Mouse (Mus musculus) heart, postnatal 0 days (tissue): ENCODE results near the gene Armh3. TPM values are rescaled to one million over a fixed set of nuclear protein-coding genes. Genes with fewer than 3 reads are reported as not detected.

Experiments used
- ATAC-seq: fragments of 200-750 bp; cut with Nextera tagmentation; 2 replicates; pipeline ENCODE4 v1.8.0; 2017; ENCODE audit warnings: low read depth, moderate number of reproducible peaks, moderate library complexity; ENCODE audit not compliant: insufficient read depth
- DNase-seq: peaks from one replicate; pipeline ENCODE4 v3.0.0-alpha.2; 2016; ENCODE audit warnings: low spot score
- H3K27ac ChIP-seq: fragments of 300-500 bp; sonication (generic); 2 replicates; pipeline ENCODE4 v1.5.1; 2014; ENCODE audit warnings: low read depth, mild to moderate bottlenecking
- H3K27me3 ChIP-seq: fragments of 300-500 bp; sonication (generic); 2 replicates; pipeline ENCODE4 v1.6.1; 2014; ENCODE audit warnings: low read length, mixed read lengths; ENCODE audit not compliant: control insufficient read depth, insufficient read depth
- H3K36me3 ChIP-seq: fragments of 300-500 bp; sonication (generic); replicated peaks from 2 replicates; pipeline ENCODE4 v1.6.1; 2014; ENCODE audit warnings: low read length, mixed read lengths; ENCODE audit not compliant: control insufficient read depth, insufficient read depth
- H3K4me1 ChIP-seq: fragments of 300-500 bp; sonication (generic); 2 replicates; pipeline ENCODE4 v1.6.1; 2014; ENCODE audit warnings: antibody characterized with exemption; ENCODE audit not compliant: control insufficient read depth, insufficient read depth
- H3K4me2 ChIP-seq: fragments of 300-500 bp; sonication (generic); 2 replicates; pipeline ENCODE4 v1.6.1; 2014; ENCODE audit warnings: low read depth, mild to moderate bottlenecking, low read length, moderate library complexity
- H3K4me3 ChIP-seq: fragments of 300-500 bp; sonication (generic); 2 replicates; pipeline ENCODE4 v1.5.1; 2014; ENCODE audit warnings: low read depth, low read length
- H3K9ac ChIP-seq: fragments of 300-500 bp; sonication (generic); replicated peaks from 2 replicates; pipeline ENCODE4 v1.6.1; 2014; ENCODE audit warnings: low read depth, low read length, mixed read lengths
- H3K9me3 ChIP-seq: fragments of 300-500 bp; sonication (generic); replicated peaks from 2 replicates; pipeline ENCODE4 v1.6.1; 2016; ENCODE audit warnings: low read length; ENCODE audit not compliant: control insufficient read depth
- CTCF ChIP-seq: IDR thresholded peaks from 2 replicates; pipeline ENCODE4 v1.5.1; 2016; ENCODE audit warnings: antibody characterized with exemption, control low read depth, low read depth
- EP300 ChIP-seq: IDR thresholded peaks from 2 replicates; pipeline ENCODE4 v1.6.1; 2016; ENCODE audit warnings: antibody characterized with exemption, low read depth
- WGBS: fragments of 180-500 bp; shearing (Covaris S2); extraction: QIAGEN DNeasy Blood & Tissue Kit; methylation state at CpG from one replicate; pipeline ENCODE4 v1.1.7; 2014; 5-methylcytosine and 5-hydroxymethylcytosine counted together
- polyA plus RNA-seq: library from polyadenylated mRNA; unstranded; fragments of >200 nt; fragmentation: Nextera tagmentation; extraction: Ambion mirVana; gene quantifications from 2 replicates; pipeline ENCODE4 v1.2.1, GENCODE M21; 2015
- total RNA-seq: library from RNA; depleted of rRNA; stranded (reverse); fragments of >200 nt; gene quantifications from 2 replicates; pipeline ENCODE4 v1.2.3, GENCODE M21; 2014; ENCODE audit warnings: low replicate concordance

Gene Armh3
- total and polyA plus RNA-seq, 2 experiments from 2014 or later = 11.1 to 11.4 TPM

DNA sequence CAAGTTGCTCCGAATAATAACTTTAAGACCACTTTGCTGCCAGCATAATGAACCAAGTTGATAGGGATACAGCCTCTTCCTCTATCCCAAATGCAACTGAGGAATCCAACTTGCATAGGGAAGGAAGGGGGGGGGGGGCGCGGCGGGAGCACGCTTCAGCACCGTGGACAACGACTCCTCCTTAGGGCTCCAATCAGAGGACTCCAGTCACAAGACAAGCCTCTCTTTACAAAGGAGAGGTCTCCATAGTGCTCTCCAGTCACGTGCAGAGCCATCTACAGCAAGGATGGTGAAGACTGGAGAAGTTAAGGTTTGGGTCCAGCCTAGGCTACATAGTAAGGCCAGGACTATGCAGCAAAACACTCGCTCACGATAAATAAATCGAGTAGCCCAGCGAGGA is 184.5 kb downstream of the Armh3 start:
- Histone ChIP-seq H3K4me3 (no peak overlapping the region), H3K4me1 (peaks cover 15% of the 10 kb centered on the region), H3K27ac (no peak overlapping the region), H3K9me3 (no peaks in the 10 kb centered on the region), H3K27me3 (no peaks in the 10 kb centered on the region), H3K36me3 (0 out of 2 replicates have a peak, but pooled peaks cover 6% of the 10 kb centered on the region), H3K9ac (no peak overlapping the region), H3K4me2 (peak overlapping the region; percentile 79; the same call in 1 of the 2 replicates)
- WGBS = 15% methylated on average over 9 of the region's 12 CpGs
- peak; percentile 60 for ATAC-seq
- peak; percentile 54 for DNase-seq
- TF ChIP-seq EP300 = no peak
- TF ChIP-seq CTCF = no peak

DNA sequence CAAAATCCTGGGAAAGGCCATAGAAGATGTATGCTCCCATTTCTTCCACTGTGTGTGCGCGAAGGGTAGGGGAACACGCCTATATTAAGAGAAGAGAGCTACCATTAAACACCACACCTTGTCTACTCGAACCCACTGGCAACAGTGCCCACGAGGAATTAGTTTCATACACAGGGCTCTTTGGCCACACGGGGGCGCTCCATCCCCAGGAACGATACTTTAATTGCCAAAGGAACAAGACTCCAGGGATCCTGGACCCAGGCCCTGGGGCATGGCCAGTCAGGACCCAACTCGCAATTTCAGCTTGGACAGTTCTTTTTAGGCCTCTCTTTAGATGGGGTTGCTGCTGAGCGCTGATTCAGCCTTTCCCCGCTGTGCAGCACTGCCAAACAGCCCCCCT is 185.0 kb downstream of the Armh3 start:
- no peaks in the 10 kb centered on the region for H3K9me3 ChIP-seq

DNA sequence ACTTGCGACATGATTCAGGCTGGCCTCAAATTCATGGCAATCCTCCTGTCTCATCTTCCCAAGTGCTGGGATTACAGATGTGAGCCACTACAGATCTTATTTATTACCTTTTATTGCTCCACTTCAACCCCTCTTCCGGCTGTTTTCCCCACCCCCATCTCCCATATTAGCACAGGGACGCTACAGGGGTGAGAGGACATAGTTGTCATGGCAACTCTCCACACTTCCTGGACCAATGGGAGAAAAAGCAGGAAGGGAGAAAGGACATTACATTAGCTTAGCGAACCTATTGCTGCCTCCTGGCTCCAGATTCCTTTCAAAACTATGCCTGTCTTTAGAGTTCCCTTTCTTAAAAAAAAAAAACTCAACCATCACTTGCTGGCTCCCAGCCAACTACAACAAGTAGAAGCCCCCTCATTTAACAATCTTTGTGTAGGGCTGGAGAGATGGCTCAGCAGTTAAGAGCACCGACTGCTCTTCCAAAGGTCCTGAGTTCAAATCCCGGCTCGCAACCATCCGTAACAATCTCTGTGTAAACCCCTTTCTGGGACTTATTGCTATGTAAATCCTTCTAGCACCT is 185.5 kb downstream of the Armh3 start:
- WGBS = 20% methylated on average over 8 of the region's 8 CpGs
- ATAC-seq (no peak), DNase-seq (no peak)
- Histone ChIP-seq H3K27ac (no peak overlapping the region), H3K4me2 (peak overlapping the region; percentile 49), H3K36me3 (no peaks in the 10 kb centered on the region), H3K27me3 (no peaks in the 10 kb centered on the region), H3K4me1 (peaks cover 15% of the 10 kb centered on the region), H3K9me3 (no peaks in the 10 kb centered on the region), H3K9ac (no peak overlapping the region), H3K4me3 (no peak overlapping the region; the same call in 1 of the 2 replicates)
- TF ChIP-seq EP300 (no peak), CTCF (no peak)

More for the DNA sequence above, 185.0 kb downstream of the Armh3 start:
- Histone ChIP-seq H3K9ac (no peak overlapping the region), H3K4me1 (peaks cover 15% of the 10 kb centered on the region), H3K27me3 (no peaks in the 10 kb centered on the region), H3K36me3 (0 out of 2 replicates have a peak, but pooled peaks cover 3% of the 10 kb centered on the region), H3K4me2 (no peak overlapping the region), H3K4me3 (no peak overlapping the region), H3K27ac (no peak overlapping the region)
- peak; percentile 51 for ATAC-seq
- TF ChIP-seq CTCF (peak; percentile 81), EP300 (no peak)
- DNase-seq = peak; percentile 36
- 5% methylated on average over 11 of the region's 11 CpGs for WGBS

GRCm38 (mm10) chr19:45812115-45812514 is 186.2 kb downstream of the Armh3 start:
- no peak for ATAC-seq

GRCm38 (mm10) chr19:45811028-45811674 is 187.1 kb downstream of the Armh3 start:
- H3K27ac ChIP-seq = no peak overlapping the region
- no peak for ATAC-seq
- H3K4me1 ChIP-seq = peaks cover 13% of the 10 kb centered on the region
- no peaks in the 10 kb centered on the region for H3K36me3 ChIP-seq
- H3K4me3 ChIP-seq = no peak overlapping the region
- DNase-seq = no peak
- TF ChIP-seq CTCF = no peak
- no peak for TF ChIP-seq EP300
- H3K27me3 ChIP-seq = no peaks in the 10 kb centered on the region
- no peaks in the 10 kb centered on the region for H3K9me3 ChIP-seq
- 59% methylated on average over 12 of the region's 12 CpGs for WGBS
- H3K9ac ChIP-seq = no peak overlapping the region
- no peak overlapping the region for H3K4me2 ChIP-seq

More at GRCm38 (mm10) chr19:45812115-45812514, 186.2 kb downstream of the Armh3 start:
- no peaks in the 10 kb centered on the region for H3K27me3 ChIP-seq
- no peak overlapping the region for H3K27ac ChIP-seq
- no peak overlapping the region for H3K9ac ChIP-seq
- H3K9me3 ChIP-seq = no peaks in the 10 kb centered on the region
- H3K4me2 ChIP-seq = peak overlapping the region; percentile 49
- peaks cover 15% of the 10 kb centered on the region for H3K4me1 ChIP-seq
- 4% methylated on average over 16 of the region's 16 CpGs for WGBS
- no peak for TF ChIP-seq CTCF
- no peak for TF ChIP-seq EP300
- no peaks in the 10 kb centered on the region for H3K36me3 ChIP-seq
- peak overlapping the region; percentile 24 for H3K4me3 ChIP-seq
- no peak for DNase-seq
